Mouse (Mus musculus) gastrocnemius, adult 18-20 months (tissue): ENCODE measurements around the gene Dus1l. TPM values are rescaled to one million over a fixed set of nuclear protein-coding genes. Genes with fewer than 3 reads are reported as not detected.
"Not testable (repeated sequence)": the region's sequence is repeated elsewhere in the genome, so short reads cannot be mapped to it uniquely, and the experiment has no call there.

Experiments
- DNase-seq: peaks from one replicate; pipeline ENCODE4 v3.0.0; 2021; ENCODE audit warnings: low spot score
- long read RNA-seq, 2 experiments: library from polyadenylated mRNA; stranded (forward); transcript quantifications; one replicate each; pipeline ENCODE4 v2.0.0; 2021
- total RNA-seq, 2 experiments: library from RNA; stranded (reverse); gene quantifications; 2 replicates each; pipeline ENCODE4 v1.2.3; 2021

The Dus1l gene
- 10 to 100 TPM; 27.6 to 28.6 TPM for total RNA-seq
- long read RNA-seq, experiment 1, partial matches to known transcripts: 1 of 76 reads
- long read RNA-seq, experiment 1, other reads (novel, unspliced or antisense): 75 of 76 reads
- long read RNA-seq, experiment 2, partial matches to known transcripts: 3 of 102 reads
- long read RNA-seq, experiment 2, other reads (novel, unspliced or antisense): 98 of 102 reads

DNA sequence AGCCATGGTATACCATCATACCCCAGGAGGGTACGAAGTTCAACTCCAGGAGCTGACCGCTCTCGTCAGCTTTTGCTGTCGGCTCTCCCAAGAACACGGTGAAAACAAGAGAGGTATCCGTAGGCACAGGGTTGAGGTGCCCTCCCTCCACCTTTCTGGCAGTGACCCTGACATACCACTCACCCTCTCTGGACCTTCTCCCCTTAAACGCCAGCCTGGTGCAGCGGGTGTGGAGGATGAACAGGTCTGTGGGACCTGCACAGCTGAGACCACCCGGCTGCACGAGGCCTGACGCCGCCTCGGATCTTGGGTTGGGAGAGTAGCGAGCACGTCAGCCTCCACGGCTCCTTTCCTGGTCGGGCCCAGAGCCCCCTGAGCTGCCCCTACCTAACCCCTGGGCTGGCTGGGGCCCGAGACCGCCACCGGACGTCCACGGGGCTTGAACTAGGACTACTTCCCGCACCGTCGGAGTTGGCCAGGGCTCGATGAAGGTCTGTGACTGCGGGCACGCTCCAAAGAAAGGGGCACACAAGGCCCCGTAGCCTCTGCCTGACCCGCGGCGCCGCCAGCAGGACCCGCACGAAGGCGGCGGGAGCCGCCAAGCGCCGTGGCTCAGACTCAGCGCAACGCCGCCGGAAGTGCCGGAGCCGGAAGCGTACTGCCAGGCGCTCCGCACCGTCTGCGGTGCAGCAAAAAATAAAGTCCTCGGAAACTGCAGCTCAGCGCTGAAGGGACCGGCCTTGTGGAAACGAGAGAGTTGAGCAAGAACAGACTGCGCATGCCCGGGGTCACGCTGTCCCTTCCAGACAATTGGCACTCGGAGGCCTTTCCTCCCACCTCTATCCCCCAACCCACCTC, at the start of gene Dus1l:
TSS of gene Dus1l (minus strand) at position 648 of the 858 bp plus-strand sequence.
- DNase-seq: peak; percentile 98

DNA sequence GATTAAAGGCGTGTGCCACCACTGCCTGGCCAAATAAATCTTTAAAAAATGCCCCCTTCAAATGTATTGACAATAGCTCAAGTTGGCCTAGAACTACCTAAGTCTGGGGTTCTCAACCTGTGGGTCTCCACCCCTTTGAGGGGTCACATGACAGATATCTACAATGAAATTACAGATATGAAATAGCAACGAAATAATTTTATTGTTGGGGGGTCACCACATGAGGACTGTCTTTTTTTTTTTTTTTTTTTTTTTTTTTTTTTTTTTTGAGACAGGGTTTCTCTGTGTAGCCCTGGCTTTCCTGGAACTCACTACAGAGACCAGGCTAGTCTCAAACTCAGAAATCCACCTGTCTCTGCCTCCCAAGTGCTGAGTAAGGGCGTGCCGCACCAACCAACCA, 48.1 kb upstream of the Dus1l start:
- no peak for DNase-seq

DNA sequence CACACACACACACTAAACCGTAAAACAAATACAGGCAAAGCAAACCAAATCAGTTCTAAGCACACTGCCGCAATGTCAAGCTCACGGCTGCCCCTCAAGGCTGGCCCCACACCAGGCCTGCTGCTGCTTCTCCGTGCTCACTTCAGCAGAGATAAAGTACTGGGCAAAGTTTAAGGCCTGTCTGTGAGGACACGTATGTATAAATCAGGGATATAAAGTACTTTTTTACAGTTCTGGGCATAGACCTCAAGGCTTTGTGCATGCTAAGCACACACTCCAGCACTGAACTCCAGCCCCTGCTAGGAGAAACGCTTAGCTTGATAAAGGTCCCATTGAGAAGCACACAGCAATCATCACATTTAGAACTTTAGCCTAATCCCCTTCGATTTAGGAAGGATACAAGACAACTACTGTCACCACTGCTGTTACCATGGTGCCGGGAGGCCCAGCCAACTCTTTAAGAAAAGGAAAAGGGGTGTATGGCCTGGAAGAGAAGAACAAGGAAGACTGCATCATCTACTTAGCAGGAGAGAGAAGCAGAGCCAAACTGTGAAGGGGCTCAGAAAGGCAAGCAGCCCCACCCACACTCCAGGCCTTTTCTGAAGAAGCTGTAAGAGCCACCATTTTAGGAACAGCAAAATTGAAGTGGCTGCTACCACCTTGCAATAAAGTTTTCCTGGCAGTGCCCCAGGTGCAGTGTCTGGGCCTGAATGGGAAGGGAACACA, 37.5 kb upstream of the Dus1l start:
- DNase-seq: no peak

DNA sequence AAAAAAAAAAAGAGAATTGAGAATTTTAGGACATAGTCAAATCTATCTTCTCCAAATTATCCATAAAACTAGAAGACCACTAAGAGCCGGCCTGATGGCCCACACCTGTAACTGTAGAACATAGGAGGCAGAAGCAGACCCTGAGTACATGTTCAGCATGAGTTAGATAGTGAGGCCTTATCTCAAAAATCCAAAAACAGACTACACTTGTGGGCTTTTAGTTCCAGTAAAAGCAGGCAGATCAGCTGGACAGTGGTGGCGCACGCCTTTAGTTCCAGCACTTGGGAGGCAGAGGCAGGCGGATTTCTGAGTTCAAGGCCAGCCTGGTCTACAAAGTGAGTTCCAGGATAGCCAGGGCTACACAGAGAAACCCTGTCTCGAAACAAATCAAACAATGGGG, 36.8 kb upstream of the Dus1l start:
- not testable (repeated sequence) for DNase-seq

DNA sequence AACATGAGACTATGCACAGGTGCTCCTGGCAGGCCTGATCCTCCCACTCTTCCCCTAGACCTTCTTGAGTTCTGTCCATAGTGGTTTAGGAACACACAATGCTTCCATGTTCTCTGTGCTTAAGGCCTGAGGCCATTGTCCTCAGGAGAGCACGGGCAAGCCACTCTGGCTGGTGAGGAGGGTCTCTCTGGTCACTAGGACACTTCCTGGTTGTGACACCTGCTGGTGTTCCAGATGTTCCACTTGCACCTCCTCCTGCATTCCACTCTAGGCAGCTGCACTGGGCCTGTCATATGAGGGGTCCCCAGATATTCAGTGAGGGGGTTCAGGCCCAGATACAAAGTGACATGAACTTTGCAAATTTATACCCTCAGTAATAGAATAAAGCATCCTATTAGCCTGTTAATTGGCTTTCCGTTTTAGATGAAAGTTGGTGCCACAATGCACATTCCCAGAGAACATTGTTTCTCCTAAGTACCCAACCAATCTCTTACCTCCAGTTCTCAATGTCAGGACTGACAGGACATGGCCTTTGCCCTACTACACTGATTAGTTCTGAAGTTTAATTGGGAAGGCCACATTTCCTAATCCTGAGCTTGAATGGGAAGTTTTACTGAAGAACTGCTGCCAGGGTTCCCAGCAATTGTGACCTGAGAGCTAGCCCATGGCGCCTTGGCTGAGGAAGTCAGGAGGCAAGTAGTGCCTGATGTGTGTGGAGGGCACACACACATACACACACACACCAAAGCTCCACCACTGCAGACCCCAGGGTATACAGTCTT, 35.6 kb upstream of the Dus1l start:
- no peak for DNase-seq

DNA sequence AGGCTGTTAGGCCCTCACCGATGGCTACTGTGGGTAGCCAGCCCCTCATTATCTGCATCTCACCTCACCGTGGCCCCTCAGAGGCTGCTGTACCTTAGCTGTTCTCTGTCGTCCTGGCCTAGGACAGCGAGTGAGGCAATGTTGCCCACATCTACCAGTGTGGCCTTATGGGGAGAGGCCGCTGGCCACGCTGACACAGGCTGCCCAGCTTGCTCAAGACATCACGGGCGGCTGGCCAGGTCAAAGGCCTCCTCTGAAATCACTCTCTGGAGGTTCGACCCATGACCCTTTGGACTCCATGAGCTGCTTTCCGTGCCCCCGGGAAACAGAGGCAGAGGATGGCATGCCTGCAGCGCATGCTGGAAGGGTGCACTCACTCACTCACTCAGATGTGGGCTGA, 34.5 kb upstream of the Dus1l start:
- DNase-seq: no peak

DNA sequence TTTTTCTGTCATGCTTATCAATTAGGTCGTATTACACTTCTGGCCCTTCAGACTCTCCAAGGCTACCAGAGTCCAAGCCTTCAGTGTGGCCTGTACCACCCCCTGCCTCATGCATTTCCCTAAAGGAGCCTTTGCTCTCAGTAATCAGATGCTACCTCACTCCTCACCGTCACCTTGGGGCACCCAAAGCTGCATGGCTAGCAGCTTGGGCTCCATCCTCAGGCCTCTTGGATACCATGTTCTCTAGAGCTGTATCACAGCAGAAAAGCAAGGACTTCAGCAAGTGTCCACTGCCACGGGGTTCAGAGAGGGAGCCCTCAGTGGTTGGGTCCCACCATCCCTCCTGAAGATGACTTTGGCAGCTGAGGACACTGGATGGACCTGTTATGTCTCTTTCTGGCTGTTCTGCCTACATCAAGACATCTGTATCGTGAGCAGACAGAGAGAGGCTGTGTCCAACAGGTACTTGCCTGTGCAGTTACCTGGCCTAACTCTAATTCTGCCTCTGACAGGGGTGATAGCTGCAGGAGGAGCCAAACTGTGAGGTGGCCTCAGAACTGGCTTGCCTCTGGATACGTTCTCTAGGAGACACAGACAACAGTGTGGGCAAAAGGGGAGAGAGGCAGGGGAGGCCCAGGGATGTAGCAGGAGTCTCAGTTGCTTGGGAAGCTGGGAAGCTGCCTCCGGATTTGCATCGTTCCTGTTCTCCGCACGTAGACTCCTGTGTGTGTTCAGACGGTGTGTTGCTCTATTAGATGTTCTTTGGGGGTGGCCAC, 33.7 kb upstream of the Dus1l start:
- no peak for DNase-seq

DNA sequence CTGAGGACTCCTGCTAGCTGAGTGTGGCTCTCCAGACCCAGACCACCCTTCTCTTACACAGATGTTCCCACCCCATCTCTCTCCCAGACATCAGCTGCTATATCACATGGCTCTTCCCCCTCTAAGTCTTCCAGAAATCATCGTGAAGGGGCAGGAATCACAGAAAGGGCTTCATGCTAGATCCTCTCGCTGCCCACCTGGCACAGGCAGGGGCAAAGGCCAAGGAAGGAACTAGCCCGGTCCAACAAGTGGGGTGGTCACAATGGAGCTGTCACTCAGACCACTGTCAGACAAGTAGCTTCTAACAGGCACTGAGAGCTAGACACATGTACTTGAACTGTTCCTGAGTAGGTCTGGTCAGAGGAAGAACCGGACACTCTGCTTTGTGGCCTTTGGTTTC, 32.2 kb upstream of the Dus1l start:
- DNase-seq: no peak

DNA sequence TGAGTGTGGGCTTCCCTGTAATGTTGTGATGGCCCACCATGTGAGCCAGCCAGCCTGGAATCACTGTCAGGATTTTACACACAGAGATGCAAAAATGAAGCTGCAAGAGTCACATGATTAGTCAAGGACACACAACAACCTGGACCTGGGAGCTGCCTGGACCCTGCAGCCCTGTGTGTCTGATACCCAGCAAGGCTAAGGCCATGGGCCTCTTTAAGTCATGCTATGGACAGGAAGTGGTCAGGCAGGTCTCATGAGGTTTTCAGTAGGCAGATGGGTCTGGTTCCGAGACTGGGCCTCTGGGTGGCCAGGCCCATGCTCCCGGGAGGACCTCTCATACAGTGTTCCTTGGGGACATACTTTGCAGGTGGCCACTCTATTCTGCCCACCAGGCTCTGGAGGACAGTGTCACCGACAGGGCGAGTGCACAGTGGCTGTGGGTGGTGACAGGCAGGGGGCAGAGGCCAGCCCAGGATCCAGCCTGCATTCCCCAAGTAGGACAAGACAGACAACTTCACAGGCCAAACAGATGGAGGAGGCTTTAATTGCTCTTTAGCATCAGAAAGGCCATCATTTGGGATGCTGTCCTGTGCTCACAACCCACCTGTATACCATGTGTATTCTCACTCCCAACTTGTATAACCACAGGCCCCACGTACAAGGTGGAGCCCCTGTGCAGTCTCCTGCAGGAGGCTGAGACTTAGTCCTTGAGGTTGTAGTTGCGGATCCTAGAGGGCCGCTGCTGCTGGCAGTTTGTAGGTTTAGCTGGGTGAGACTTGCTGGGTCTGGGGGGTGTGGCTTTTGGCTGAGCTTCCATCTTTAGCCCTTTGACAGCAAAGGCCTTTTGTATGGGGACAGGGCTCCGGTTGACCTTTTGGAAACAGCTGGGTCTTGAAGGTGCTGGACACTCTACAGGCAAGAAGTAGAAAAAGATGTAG, 30.1 kb upstream of the Dus1l start:
- no peak for DNase-seq

DNA sequence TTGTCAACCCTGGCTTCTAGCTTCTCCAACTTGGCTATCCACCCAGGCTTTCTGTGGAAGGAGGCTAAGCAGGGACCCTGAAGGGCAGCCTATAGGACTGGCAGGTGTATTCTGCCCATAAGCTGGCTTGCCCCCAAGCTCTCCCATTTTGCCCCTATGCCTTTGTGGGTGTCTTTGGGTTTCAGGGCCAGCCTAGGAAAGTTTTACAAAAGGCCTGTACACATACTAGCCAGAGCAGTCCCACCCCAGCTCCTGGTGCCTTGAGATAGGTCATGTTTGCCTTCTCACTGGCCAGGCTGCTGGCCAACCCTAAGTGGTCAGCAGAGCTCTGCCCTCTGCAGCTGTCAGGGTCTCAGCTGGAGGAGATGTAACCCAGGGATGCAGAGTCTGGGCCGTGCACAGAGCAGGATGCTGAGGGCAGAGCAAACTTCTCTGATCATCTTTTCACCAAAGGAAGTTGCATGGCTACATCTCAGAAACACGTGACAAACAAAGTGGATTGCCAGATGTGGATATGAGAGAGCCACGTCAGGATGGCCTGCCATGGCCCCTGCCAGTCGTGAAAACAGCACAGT, 29.2 kb upstream of the Dus1l start:
- DNase-seq: no peak

DNA sequence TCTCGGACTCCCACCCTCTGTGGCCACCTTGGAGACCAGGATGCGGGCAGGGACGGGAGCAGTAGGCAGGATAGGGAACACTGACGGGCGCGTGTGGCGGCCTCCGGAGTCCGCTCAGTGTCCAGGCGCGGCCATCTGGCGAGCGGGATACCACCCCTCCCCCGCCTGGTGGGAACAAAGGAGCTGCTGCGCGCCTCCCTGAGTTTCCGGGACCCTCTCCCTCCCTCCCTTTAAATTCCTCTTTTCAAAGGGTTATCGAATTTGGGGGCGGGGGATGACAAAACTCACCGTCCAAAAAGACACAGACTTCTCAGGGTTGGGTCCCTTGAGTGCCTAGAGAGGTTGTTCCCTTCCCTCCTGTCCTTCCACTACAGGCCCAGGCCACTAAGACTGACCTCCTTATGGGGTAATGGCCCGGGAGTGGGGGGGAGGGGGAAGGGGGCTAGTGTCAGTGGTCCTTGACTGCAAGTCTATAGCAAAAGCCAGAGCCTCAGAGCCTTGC, 28.6 kb upstream of the Dus1l start:
- DNase-seq: no peak

DNA sequence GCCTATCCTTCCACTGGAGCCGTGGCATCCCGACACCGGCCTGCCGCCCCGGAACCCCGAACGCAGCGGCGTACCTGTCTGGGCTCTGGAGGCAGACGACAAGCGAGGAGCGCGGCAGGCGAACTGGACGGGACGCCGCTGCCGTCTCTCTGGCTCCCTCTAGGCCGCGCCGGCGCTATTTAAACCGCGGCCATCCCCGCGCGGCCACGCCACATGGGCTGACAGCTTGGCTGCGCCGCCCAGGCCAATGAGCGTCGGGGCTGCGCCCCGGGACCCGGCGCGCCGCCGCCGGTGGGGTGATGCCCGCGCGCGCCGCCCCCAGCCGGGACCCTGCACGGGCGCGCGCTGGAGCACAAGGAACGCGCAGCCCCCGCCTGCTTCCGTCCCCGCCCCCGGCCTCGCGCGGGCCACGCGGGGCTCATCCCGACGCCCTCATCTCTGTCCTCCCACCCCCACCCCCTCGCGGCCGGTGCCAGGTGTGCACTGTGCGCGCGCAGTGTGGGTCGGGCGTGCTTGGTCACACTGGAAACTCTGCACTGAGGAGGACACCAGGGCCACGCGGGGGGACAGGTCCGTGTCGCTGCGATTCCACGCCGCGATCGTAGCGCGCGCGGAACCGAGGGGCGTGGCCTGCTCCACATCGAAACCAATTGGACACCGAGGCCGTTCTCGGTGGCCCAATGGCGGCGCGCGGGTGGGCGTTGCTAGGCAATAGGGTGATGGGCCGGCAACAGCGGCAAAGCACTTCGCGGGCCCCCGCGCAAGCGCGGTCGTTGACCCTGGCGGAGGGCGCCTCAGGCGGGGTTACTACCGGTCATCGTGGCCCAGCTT, 28.0 kb upstream of the Dus1l start, which contains the start of gene Fasn:
TSS of gene Fasn (minus strand) at position 592 of the 831 bp plus-strand sequence.
- DNase-seq: peak; percentile 93

DNA sequence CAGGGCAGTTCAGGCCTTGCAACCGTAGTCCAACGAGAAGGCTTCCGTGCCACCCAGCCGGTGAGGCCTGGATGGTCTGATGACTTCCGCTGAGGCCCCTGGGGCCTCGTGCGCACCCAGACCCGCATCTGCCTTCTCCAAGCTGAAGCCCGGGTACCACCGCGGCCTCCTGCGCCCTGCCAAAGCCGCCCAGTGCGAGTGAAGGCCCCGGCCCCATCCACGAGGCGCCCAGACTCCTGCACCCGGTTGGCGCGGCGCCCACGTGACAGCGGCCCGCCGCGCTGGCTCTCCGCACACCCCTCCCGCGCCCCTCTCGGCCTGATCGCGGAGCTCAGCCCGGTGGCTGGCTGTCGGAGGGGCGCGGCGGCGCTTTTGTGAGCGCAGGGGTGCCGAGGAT, 27.3 kb upstream of the Dus1l start:
- peak; percentile 22 for DNase-seq

DNA sequence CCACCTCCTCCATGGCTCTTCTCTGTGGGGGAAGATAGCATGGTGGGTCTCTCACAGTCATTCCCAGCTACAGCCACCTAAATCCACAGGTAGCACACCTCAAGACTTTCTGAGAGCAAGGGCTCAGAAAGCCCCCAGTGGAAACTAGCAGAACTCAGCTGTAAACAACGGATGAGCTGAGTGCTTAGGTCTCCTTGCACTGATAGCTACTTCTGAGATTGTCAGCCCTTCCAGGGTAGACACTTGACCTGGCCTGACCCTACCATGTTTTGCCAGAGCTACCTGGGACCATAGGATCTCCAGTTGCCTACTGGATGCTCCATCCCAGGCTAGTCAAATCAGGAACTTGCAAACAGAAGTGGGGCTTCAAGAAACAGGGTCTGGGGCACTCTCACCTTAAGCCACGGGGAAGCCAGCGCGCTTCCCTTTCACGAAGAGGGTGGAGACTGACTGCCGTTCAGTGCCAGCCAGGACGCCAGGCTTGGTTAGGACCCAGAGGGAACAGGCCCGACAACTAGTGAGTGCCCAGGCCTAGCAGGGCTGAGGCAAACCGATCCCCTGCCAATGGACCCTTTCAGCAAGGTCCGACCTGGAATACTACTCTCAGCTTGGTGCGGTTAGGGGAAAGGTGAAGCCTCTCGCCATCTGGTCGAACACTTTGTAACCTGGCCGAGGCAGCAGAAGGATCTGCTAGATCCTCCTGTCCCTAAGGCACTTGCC, 26.8 kb upstream of the Dus1l start:
- DNase-seq: no peak

DNA sequence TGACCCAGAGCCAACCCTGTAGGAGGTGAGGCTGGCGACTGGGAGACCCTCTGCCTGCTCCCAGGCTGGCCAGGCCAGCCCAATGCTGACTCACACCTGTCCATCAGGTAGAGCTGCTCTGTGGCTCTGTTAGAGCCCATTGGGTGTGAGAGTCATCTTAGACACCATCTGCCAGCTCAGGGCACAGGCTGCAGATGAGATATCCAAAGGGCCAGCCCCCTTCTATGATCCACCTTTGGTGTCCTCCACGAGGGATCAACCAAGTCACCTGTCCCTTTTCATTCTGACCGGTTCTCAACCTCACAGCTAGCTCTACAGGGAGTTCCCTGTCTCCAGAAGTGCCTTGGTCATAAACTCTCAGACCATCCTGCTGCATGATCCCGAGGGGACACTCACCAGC, 26.1 kb upstream of the Dus1l start:
- no peak for DNase-seq

DNA sequence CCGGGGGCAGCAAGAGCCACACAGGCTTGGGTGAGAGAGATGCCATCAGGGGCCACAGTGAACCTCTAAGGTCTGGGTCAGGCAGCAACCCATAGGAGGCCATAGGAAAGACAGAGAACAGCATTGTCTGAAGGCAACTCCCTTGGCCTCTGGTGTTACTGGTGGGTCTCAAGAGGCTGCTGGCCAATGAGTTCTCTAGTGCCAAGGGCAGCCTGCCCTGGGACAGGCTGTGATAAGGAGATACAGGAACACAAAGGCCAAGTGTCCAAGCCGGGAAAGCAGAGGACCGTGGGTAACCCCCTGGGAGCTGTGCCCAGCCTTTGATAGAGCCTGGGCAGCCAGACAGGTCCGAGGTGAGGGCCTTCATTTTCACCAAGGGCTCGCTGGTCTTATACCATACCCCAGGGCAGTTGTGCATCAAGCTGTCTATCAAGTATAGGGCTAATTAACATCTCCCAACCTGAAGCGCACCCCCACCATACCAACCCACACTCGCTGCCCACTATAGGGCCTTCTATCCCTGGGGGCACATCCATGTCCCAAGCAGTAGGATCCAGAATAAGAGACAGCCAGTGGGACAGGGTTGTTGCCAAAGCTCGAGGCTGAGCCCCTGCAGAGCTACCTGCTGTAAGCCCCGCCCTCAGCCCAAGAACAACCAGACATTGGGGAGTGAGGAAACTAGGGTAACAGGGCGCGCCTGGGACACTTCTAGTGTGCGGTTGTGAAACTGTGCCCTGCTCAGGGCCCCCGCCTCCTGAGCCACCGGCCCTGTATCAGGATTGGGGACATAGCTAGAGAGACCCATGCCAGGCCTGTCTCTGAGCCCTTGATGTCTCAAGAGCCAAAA, 25.1 kb upstream of the Dus1l start:
- DNase-seq: no peak

DNA sequence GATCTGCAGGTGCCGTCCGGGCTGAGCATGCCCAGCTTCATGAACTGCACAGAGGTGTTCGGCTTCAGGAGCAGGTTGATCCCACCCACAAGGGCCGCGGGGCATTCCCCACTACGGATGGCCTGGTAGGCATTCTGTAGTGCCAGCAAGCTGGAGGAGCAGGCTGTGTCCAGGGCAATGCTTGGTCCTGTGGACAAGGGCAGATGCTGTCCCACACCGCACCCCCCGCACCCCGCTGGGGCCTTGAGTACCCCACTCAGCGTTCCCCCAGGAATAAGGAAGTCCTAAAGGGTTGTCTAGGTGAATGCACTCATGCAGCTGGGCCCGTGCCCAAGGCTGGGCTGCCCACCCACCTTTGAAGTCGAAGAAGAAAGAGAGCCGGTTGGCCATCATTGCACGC, 24.3 kb upstream of the Dus1l start:
- DNase-seq: no peak
